Mouse (Mus musculus): ENCODE measurements around the gene Ikzf4. TPM values are rescaled to one million over a fixed set of nuclear protein-coding genes. Genes with fewer than 3 reads are reported as not detected.
A peak's percentile ranks its signal among the peaks of the same experiment; 100 is the strongest.

The Ikzf4 gene
- 1 to 10 TPM; 1.7 to 1.8 TPM for total RNA-seq (2021)
- long read RNA-seq, experiment 1, partial matches to known transcripts: 0 of 2 reads
- long read RNA-seq, experiment 1, other reads (novel, unspliced or antisense): 2 of 2 reads
- long read RNA-seq, experiment 2: 0 reads

GRCm38 (mm10) chr10:128645111-128646011, at the start of gene Ikzf4:
Ikzf4 (minus strand) TSS chr10:128645991.
- DNase-seq: peak; percentile 35 to 51

- DNase-seq: no peak
Measured at GRCm38 (mm10) chr10:128695411-128695991, 49.7 kb upstream of the Ikzf4 start.

GRCm38 (mm10) chr10:128674469-128675008, 28.7 kb upstream of the Ikzf4 start:
- DNase-seq: peak; percentile 42 to 53

- peak; percentile 89 to 91 for DNase-seq
Measured at GRCm38 (mm10) chr10:128673763-128674468, 28.1 kb upstream of the Ikzf4 start, which contains the start of gene Suox. Suox (minus strand) TSS chr10:128674073.

- DNase-seq: no peak
Measured at GRCm38 (mm10) chr10:128671148-128671547, 25.4 kb upstream of the Ikzf4 start.

GRCm38 (mm10) chr10:128668790-128669672, 23.2 kb upstream of the Ikzf4 start:
- DNase-seq: peak in 1 of 2 experiments; percentile 48

GRCm38 (mm10) chr10:128665806-128666205, 20.0 kb upstream of the Ikzf4 start:
- DNase-seq: no peak

- DNase-seq: no peak
Measured at GRCm38 (mm10) chr10:128665307-128665706, 19.5 kb upstream of the Ikzf4 start.

- DNase-seq: no peak
Measured at GRCm38 (mm10) chr10:128664808-128665207, 19.0 kb upstream of the Ikzf4 start.

- DNase-seq: no peak
Measured at GRCm38 (mm10) chr10:128663441-128664220, 17.8 kb upstream of the Ikzf4 start.

GRCm38 (mm10) chr10:128662465-128662864, 16.7 kb upstream of the Ikzf4 start:
- DNase-seq: no peak

- no peak for DNase-seq
Measured at GRCm38 (mm10) chr10:128659490-128659889, 13.7 kb upstream of the Ikzf4 start.

- no peak for DNase-seq
Measured at GRCm38 (mm10) chr10:128657844-128658243, 12.1 kb upstream of the Ikzf4 start.

- DNase-seq: no peak
Measured at GRCm38 (mm10) chr10:128656731-128657130, 10.9 kb upstream of the Ikzf4 start.

GRCm38 (mm10) chr10:128655254-128655653, 9.5 kb upstream of the Ikzf4 start:
- DNase-seq: no peak

- no peak for DNase-seq
Measured at GRCm38 (mm10) chr10:128653866-128654265, 8.1 kb upstream of the Ikzf4 start.

GRCm38 (mm10) chr10:128646139-128647089, 623 bp upstream of the Ikzf4 start:
- peak; percentile 46 to 48 for DNase-seq

- DNase-seq: no peak
Measured at GRCm38 (mm10) chr10:128642749-128643148, 3.0 kb downstream of the Ikzf4 start.

GRCm38 (mm10) chr10:128641871-128642270, 3.9 kb downstream of the Ikzf4 start:
- no peak for DNase-seq
